Mouse (Mus musculus) lung, postnatal 0 days (tissue): ENCODE data around the gene Dpf1. TPM values are rescaled to one million over a fixed set of nuclear protein-coding genes. Genes with fewer than 3 reads are reported as not detected.

Source experiments
- ATAC-seq: fragments of 200-750 bp; cut with Nextera tagmentation; 2 replicates; pipeline ENCODE4 v1.8.0; 2017; ENCODE audit warnings: moderate library complexity
- DNase-seq: peaks from one replicate; pipeline ENCODE4 v3.0.0-alpha.2; 2016; ENCODE audit warnings: low spot score
- H3K27ac ChIP-seq: fragments of 300-500 bp; sonication (generic); 2 replicates; pipeline ENCODE4 v1.5.1; 2014; ENCODE audit warnings: antibody characterized with exemption, mild to moderate bottlenecking, low read length, mixed read lengths
- H3K27me3 ChIP-seq: fragments of 300-500 bp; sonication (generic); replicated peaks from 2 replicates; pipeline ENCODE4 v1.6.1; 2014; ENCODE audit warnings: low read length, mixed read lengths; ENCODE audit not compliant: insufficient read depth
- H3K36me3 ChIP-seq: fragments of 300-500 bp; sonication (generic); 2 replicates; pipeline ENCODE4 v1.6.1; 2014; ENCODE audit warnings: low read length, mixed read lengths; ENCODE audit not compliant: insufficient read depth
- H3K4me1 ChIP-seq: fragments of 300-500 bp; sonication (generic); 2 replicates; pipeline ENCODE4 v1.6.1; 2014; ENCODE audit warnings: antibody characterized with exemption, low read depth, low read length, mixed read lengths; ENCODE audit not compliant: insufficient read depth
- H3K4me2 ChIP-seq: fragments of 300-500 bp; sonication (generic); replicated peaks from 2 replicates; pipeline ENCODE4 v1.6.1; 2014; ENCODE audit warnings: low read depth, mild to moderate bottlenecking, low read length, moderate library complexity, mixed read lengths
- H3K4me3 ChIP-seq: fragments of 300-500 bp; sonication (generic); 2 replicates; pipeline ENCODE4 v1.5.1; 2014; ENCODE audit warnings: low read depth, low read length
- H3K9ac ChIP-seq: fragments of 300-500 bp; sonication (generic); replicated peaks from 2 replicates; pipeline ENCODE4 v1.6.1; 2014; ENCODE audit warnings: low read depth, mild to moderate bottlenecking
- H3K9me3 ChIP-seq: fragments of 300-500 bp; sonication (generic); 2 replicates; pipeline ENCODE4 v1.6.1; 2016; ENCODE audit warnings: low read length, mixed read lengths
- CTCF ChIP-seq: IDR thresholded peaks from 2 replicates; pipeline ENCODE4 v1.5.1; 2016; ENCODE audit warnings: antibody characterized with exemption, mild to moderate bottlenecking
- EP300 ChIP-seq: IDR thresholded peaks from 2 replicates; pipeline ENCODE4 v1.6.1; 2016; ENCODE audit warnings: antibody characterized with exemption, mild to moderate bottlenecking, control low read depth
- WGBS: fragments of 180-500 bp; shearing (Covaris S2); extraction: QIAGEN DNeasy Blood & Tissue Kit; methylation state at CpG from one replicate; pipeline ENCODE4 v1.1.7; 2014; 5-methylcytosine and 5-hydroxymethylcytosine counted together
- polyA plus RNA-seq: library from polyadenylated mRNA; unstranded; fragments of >200 nt; fragmentation: Nextera tagmentation; extraction: Ambion mirVana; gene quantifications from 2 replicates; pipeline ENCODE4 v1.2.1, GENCODE M21; 2015

Dpf1 gene
- polyA plus RNA-seq, 1 experiment from 2014 or later = 2.0 TPM

- no peak for DNase-seq
- H3K4me3 ChIP-seq = no peak overlapping the region
- no peaks in the 10 kb centered on the region for H3K9me3 ChIP-seq
- ATAC-seq = no peak
- peaks cover 15% of the 10 kb centered on the region; the same call in 1 of the 2 replicates for H3K36me3 ChIP-seq
- no peak overlapping the region for H3K27ac ChIP-seq
- TF ChIP-seq EP300 (no peak), CTCF (no peak)
- WGBS = 96% methylated on average over 8 of the region's 8 CpGs
- no peaks in the 10 kb centered on the region for H3K27me3 ChIP-seq
- no peaks in the 10 kb centered on the region for H3K4me1 ChIP-seq
- H3K9ac ChIP-seq = no peak overlapping the region
- no peak overlapping the region for H3K4me2 ChIP-seq
Observed at GRCm38 (mm10) chr7:29354161-29354560, 50.4 kb downstream of the Dpf1 start.

- peaks cover 15% of the 10 kb centered on the region; the same call in 1 of the 2 replicates for H3K36me3 ChIP-seq
- WGBS = 96% methylated on average over 8 of the region's 8 CpGs
- DNase-seq (no peak), ATAC-seq (no peak)
- TF ChIP-seq CTCF = no peak
- no peak for TF ChIP-seq EP300
- H3K27me3 ChIP-seq = no peaks in the 10 kb centered on the region
- no peaks in the 10 kb centered on the region for H3K9me3 ChIP-seq
- H3K4me1 ChIP-seq = no peaks in the 10 kb centered on the region
- H3K4me3 ChIP-seq = no peak overlapping the region
- no peak overlapping the region for H3K27ac ChIP-seq
- no peak overlapping the region for H3K9ac ChIP-seq
- H3K4me2 ChIP-seq = no peak overlapping the region
Observed at GRCm38 (mm10) chr7:29355406-29355805, 51.7 kb downstream of the Dpf1 start.

DNA sequence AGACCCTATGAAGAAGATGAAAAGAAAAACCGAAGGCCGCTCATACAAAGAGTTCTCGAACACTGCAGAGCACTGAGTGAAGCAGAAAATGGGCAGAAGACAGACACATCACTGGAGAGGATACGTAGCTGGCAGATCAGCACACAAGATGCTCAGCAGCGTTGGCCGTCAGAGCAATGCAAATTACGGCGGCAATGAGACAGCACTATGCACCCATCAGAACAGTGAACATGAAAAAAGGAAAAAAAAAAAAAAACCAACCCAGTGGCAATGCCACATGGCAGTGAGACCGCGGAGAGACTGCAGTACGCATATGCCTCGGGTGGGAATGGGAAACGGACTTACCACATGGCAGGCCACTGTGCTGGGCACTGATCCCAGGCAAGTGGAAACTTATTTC lies 57.7 kb downstream of the Dpf1 start:
- Histone ChIP-seq H3K36me3 (peaks cover 21% of the 10 kb centered on the region; the same call in 1 of the 2 replicates), H3K9ac (no peak overlapping the region), H3K4me1 (no peaks in the 10 kb centered on the region), H3K27me3 (no peaks in the 10 kb centered on the region), H3K9me3 (no peaks in the 10 kb centered on the region), H3K4me3 (no peak overlapping the region), H3K4me2 (no peak overlapping the region), H3K27ac (no peak overlapping the region)
- TF ChIP-seq EP300 (no peak), CTCF (no peak)
- WGBS = 91% methylated on average over 13 of the region's 13 CpGs
- DNase-seq = no peak
- ATAC-seq = no peak

DNA sequence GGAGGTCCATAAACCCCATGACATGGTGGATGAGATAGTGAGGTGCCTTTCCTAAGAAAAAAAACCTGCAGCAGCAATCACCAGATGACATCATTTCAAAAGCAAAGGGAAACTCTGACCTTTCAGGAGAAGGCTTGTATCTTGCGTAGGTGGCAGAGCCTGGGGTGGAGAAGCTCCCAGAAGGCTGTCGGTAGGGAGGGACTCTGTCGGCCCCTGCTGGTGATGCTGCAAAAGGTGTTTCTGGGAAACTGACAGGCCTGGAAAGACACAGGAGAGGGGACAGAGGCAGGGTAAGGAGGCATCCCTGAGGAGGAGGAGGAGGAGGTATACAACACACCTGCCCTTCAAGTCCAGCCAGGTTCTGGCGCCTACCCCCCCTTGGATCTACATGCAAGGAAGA lies 60.3 kb downstream of the Dpf1 start:
- Histone ChIP-seq H3K36me3 (peaks cover 18% of the 10 kb centered on the region; the same call in 1 of the 2 replicates), H3K4me2 (no peak overlapping the region), H3K9me3 (no peaks in the 10 kb centered on the region), H3K4me1 (no peaks in the 10 kb centered on the region), H3K27me3 (no peaks in the 10 kb centered on the region), H3K27ac (no peak overlapping the region), H3K9ac (no peak overlapping the region), H3K4me3 (no peak overlapping the region)
- ATAC-seq (no peak), DNase-seq (peak; percentile 18)
- WGBS = 34% methylated on average over 4 of the region's 4 CpGs
- TF ChIP-seq EP300 = no peak
- peak; percentile 67 for TF ChIP-seq CTCF

GRCm38 (mm10) chr7:29367166-29368003 lies 63.6 kb downstream of the Dpf1 start:
- no peaks in the 10 kb centered on the region for H3K9me3 ChIP-seq
- no peak for DNase-seq
- 82% methylated on average over 13 of the region's 13 CpGs for WGBS
- H3K4me1 ChIP-seq = no peaks in the 10 kb centered on the region
- TF ChIP-seq EP300 = no peak
- no peak for TF ChIP-seq CTCF
- no peak overlapping the region for H3K9ac ChIP-seq
- H3K27ac ChIP-seq = no peak overlapping the region
- no peak overlapping the region for H3K4me2 ChIP-seq
- 0 out of 2 replicates have a peak, but pooled peaks cover 9% of the 10 kb centered on the region for H3K36me3 ChIP-seq
- no peak overlapping the region for H3K4me3 ChIP-seq
- H3K27me3 ChIP-seq = no peaks in the 10 kb centered on the region
- no peak for ATAC-seq

Other genes starting within 250 kb of the Dpf1 start
- 0.01 and 0.05 TPM in 2 replicates for gene Ryr1, start 178.8 kb upstream of the Dpf1 start, polyA plus RNA-seq
- gene Rasgrp4, start 169.1 kb upstream of the Dpf1 start, polyA plus RNA-seq = 1.3 and 2.4 TPM in 2 replicates
- 35.7 and 40.2 TPM in 2 replicates for gene Fam98c, start 147.7 kb upstream of the Dpf1 start, polyA plus RNA-seq
- gene Ggn, start 133.7 kb upstream of the Dpf1 start, polyA plus RNA-seq = 0.11 and 0.44 TPM in 2 replicates
- gene Spred3, start 133.5 kb upstream of the Dpf1 start, polyA plus RNA-seq = 0.95 and 0.98 TPM in 2 replicates
- gene Psmd8, start 123.2 kb upstream of the Dpf1 start, polyA plus RNA-seq = 234 and 250 TPM in 2 replicates
- 0.81 and 1.00 TPM in 2 replicates for gene Catsperg1, start 89.9 kb upstream of the Dpf1 start, polyA plus RNA-seq
- gene Kcnk6, start 71.4 kb upstream of the Dpf1 start, polyA plus RNA-seq = 2.2 and 2.4 TPM in 2 replicates
- 93.9 and 96.2 TPM in 2 replicates for gene Yif1b, start 65.6 kb upstream of the Dpf1 start, polyA plus RNA-seq
- 123 and 134 TPM in 2 replicates for gene 2200002D01Rik, start 55.5 kb upstream of the Dpf1 start, polyA plus RNA-seq
- gene Spint2, start 22.0 kb upstream of the Dpf1 start, polyA plus RNA-seq = 429 and 453 TPM in 2 replicates
- gene Ppp1r14a, start 14.6 kb upstream of the Dpf1 start, polyA plus RNA-seq = 222 and 246 TPM in 2 replicates
- gene Sipa1l3, start 214.7 kb downstream of the Dpf1 start, polyA plus RNA-seq = 17.7 and 18.5 TPM in 2 replicates